Mouse (Mus musculus) neural tube, postnatal 0 days (tissue): ENCODE data around the gene Tmc7. TPM values are rescaled to one million over a fixed set of nuclear protein-coding genes. Genes with fewer than 3 reads are reported as not detected.

ENCODE experiments used
- polyA plus RNA-seq: library from polyadenylated mRNA; unstranded; fragments of >200 nt; fragmentation: Nextera tagmentation; extraction: Ambion mirVana; gene quantifications from 2 replicates; pipeline ENCODE4 v1.2.1, GENCODE M21; 2015

Gene Tmc7
- 5.7 and 6.5 TPM in 2 replicates for polyA plus RNA-seq

GRCm38 (mm10) chr7:118584257-118584907, at the start of gene Tmc7:
Tmc7 (minus strand) TSS chr7:118584736.

GRCm38 (mm10) chr7:118597201-118597600, 12.7 kb upstream of the Tmc7 start, which contains the start of gene Tmc5:
Tmc5 (plus strand) TSS chr7:118597297.

GRCm38 (mm10) chr7:118533178-118533578, 51.4 kb downstream of the Tmc7 start, which contains the start of gene Coq7:
Coq7 (minus strand) TSS chr7:118533356.

GRCm38 (mm10) chr7:118491431-118492147, 92.9 kb downstream of the Tmc7 start, which contains the start of gene Itpripl2:
Itpripl2 (minus strand) TSS chr7:118491975.

Other genes starting within 250 kb of the Tmc7 start
- 31.7 and 34.4 TPM in 2 replicates for gene Syt17, start 136.5 kb downstream of the Tmc7 start, polyA plus RNA-seq
- 1.1 and 1.2 TPM in 2 replicates for gene Itpripl2, start 92.8 kb downstream of the Tmc7 start, polyA plus RNA-seq
- 149 and 151 TPM in 2 replicates for gene Coq7, start 51.4 kb downstream of the Tmc7 start, polyA plus RNA-seq
- gene Tmc5, start 12.6 kb upstream of the Tmc7 start, polyA plus RNA-seq = 0.19 and 0.27 TPM in 2 replicates
- 300 and 307 TPM in 2 replicates for gene Gde1, start 121.0 kb upstream of the Tmc7 start, polyA plus RNA-seq
- 13.9 and 14.6 TPM in 2 replicates for gene Ccp110, start 127.8 kb upstream of the Tmc7 start, polyA plus RNA-seq
- 74.9 and 84.2 TPM in 2 replicates for gene Vps35l, start 155.5 kb upstream of the Tmc7 start, polyA plus RNA-seq